Mouse (Mus musculus) small intestine, adult 2 months (tissue): ENCODE measurements around the gene Camk1g.

Source experiments
- CTCF ChIP-seq: fragments of 200-500 bp; IDR thresholded peaks from 2 replicates; pipeline ENCODE4 v1.5.1; 2012; ENCODE audit warnings: low read depth, mild to moderate bottlenecking, control low read depth, inconsistent platforms, low read length, moderate library complexity, mixed read lengths; ENCODE audit not compliant: insufficient replicate concordance, insufficient read length; ENCODE audit errors: extremely low read depth
- POLR2A ChIP-seq: fragments of 200-500 bp; IDR thresholded peaks from 2 replicates; pipeline ENCODE4 v1.6.1; 2012; ENCODE audit warnings: low read depth, mild to moderate bottlenecking, control low read depth, inconsistent platforms, low read length, moderate library complexity

DNA sequence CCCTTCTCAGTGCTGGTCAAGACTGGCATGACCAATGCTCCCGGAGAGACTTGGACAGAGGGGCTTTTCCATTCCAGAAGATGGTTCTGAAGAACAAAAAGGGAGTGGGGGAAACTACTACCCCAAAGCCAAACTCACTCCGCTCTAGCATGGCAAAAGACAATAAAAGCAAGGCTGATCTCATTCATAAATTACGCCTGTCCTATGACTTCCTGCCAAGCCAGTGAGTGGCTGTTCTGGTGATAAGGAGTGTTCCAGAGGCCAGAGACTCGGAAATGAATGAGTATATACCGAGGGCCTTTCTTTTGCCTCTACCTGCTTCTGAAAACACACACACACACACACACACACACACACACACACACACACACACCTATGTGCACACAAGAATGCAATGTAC is 48.6 kb upstream of the Camk1g start:
- no peak for TF ChIP-seq POLR2A
- TF ChIP-seq CTCF, result no peak
